Mouse (Mus musculus) heart, embryonic 16.5 days (tissue): ENCODE measurements around the gene Ppp1r1a. TPM values are rescaled to one million over a fixed set of nuclear protein-coding genes. Genes with fewer than 3 reads are reported as not detected.
A peak's percentile ranks its signal among the peaks of the same experiment; 100 is the strongest.

Source experiments
- ATAC-seq: fragments of 200-750 bp; cut with Nextera tagmentation; replicated peaks from 2 replicates; pipeline ENCODE4 v1.8.0; 2017; ENCODE audit warnings: moderate number of reproducible peaks; ENCODE audit not compliant: insufficient read depth, low FRiP score; ENCODE audit errors: extremely low read depth
- H3K27ac ChIP-seq: fragments of 300-500 bp; sonication (generic); 2 replicates; pipeline ENCODE4 v1.5.1; 2014; ENCODE audit warnings: mild to moderate bottlenecking, low read length, control low read depth, moderate library complexity
- H3K27me3 ChIP-seq: fragments of 300-500 bp; sonication (generic); 2 replicates; pipeline ENCODE4 v1.6.1; 2014; ENCODE audit warnings: low read length, mixed read lengths; ENCODE audit not compliant: control insufficient read depth, insufficient read depth
- H3K36me3 ChIP-seq: fragments of 300-500 bp; sonication (generic); 2 replicates; pipeline ENCODE4 v1.6.1; 2014; ENCODE audit not compliant: control insufficient read depth, insufficient read depth
- H3K4me1 ChIP-seq: fragments of 300-500 bp; sonication (generic); 2 replicates; pipeline ENCODE4 v1.6.1; 2014; ENCODE audit warnings: low read length, mixed read lengths; ENCODE audit not compliant: control insufficient read depth, insufficient read depth
- H3K4me2 ChIP-seq: fragments of 300-500 bp; sonication (generic); 2 replicates; pipeline ENCODE4 v1.6.1; 2014; ENCODE audit warnings: low read depth, mild to moderate bottlenecking, control low read depth, low read length
- H3K4me3 ChIP-seq: fragments of 300-500 bp; sonication (generic); 2 replicates; pipeline ENCODE4 v1.5.1; 2014; ENCODE audit warnings: mild to moderate bottlenecking, control low read depth, low read length
- H3K9ac ChIP-seq: fragments of 300-500 bp; sonication (generic); 2 replicates; pipeline ENCODE4 v1.6.1; 2014; ENCODE audit warnings: low read length, control low read depth
- H3K9me3 ChIP-seq: fragments of 300-500 bp; sonication (generic); replicated peaks from 2 replicates; pipeline ENCODE4 v1.6.1; 2016; ENCODE audit warnings: low read length; ENCODE audit not compliant: control insufficient read depth
- WGBS: fragments of 180-500 bp; shearing (Covaris S2); extraction: QIAGEN DNeasy Blood & Tissue Kit; methylation state at CpG from one replicate; pipeline ENCODE4 v1.1.7; 2014; 5-methylcytosine and 5-hydroxymethylcytosine counted together
- polyA plus RNA-seq: library from polyadenylated mRNA; unstranded; fragments of >200 nt; fragmentation: Nextera tagmentation; extraction: Ambion mirVana; gene quantifications from 2 replicates; pipeline ENCODE4 v1.2.1, GENCODE M21; 2015

The Ppp1r1a gene
- polyA plus RNA-seq, 1 experiment from 2014 or later: 52.7 TPM

DNA sequence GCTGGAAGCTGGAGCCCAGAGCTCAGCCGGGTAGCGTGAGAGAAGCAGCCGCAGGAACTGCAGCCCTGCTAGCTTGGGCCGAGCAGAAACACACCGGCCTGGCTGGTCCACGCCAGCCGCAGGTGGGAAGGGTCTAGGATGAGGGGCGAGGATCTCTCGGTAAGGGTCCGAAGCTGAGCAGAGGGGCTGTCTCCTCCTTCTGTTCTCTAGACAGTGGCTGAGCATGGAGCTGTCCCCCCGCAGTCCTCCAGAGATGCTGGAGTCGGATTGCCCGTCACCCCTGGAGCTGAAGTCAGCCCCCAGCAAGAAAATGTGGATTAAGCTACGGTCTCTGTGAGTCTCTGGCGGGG, 34.6 kb downstream of the Ppp1r1a start:
- WGBS: 3% methylated on average over 14 of the region's 15 CpGs

GRCm38 (mm10) chr15:103502435-103503250, 35.2 kb downstream of the Ppp1r1a start, which contains the start of gene Pde1b:
TSS of gene Pde1b (plus strand) at chr15:103503034.
- H3K27me3 ChIP-seq: peaks cover 16% of the 10 kb centered on the region
- H3K4me3 ChIP-seq: peak within 1 kb of the TSS; percentile 66
- no peak within 1 kb of the TSS; the same call in 1 of the 2 replicates for H3K27ac ChIP-seq
- no peaks in the 10 kb centered on the region for H3K9me3 ChIP-seq
- peak; percentile 94 for ATAC-seq
- no peaks in the 10 kb centered on the region for H3K36me3 ChIP-seq
- peak within 1 kb of the TSS; percentile 75 for H3K9ac ChIP-seq
- 2% methylated on average over 40 of the region's 63 CpGs for WGBS
- no peaks in the 10 kb centered on the region for H3K4me1 ChIP-seq
- H3K4me2 ChIP-seq: peak within 1 kb of the TSS; percentile 93

More for the DNA sequence above, 34.6 kb downstream of the Ppp1r1a start:
- no peaks in the 10 kb centered on the region for H3K36me3 ChIP-seq
- H3K4me1 ChIP-seq: no peaks in the 10 kb centered on the region
- peak overlapping the region; percentile 66 for H3K4me3 ChIP-seq
- H3K27ac ChIP-seq: no peak overlapping the region; the same call in 1 of the 2 replicates
- no peaks in the 10 kb centered on the region for H3K9me3 ChIP-seq
- ATAC-seq: peak; percentile 41; the same call in 1 of the 2 replicates
- peaks cover 16% of the 10 kb centered on the region for H3K27me3 ChIP-seq
- peak overlapping the region; percentile 75 for H3K9ac ChIP-seq
- peak overlapping the region; percentile 93 for H3K4me2 ChIP-seq

- WGBS: 47% methylated on average over 2 of the region's 2 CpGs
- peaks cover 16% of the 10 kb centered on the region for H3K27me3 ChIP-seq
Observed at GRCm38 (mm10) chr15:103501186-103501585, 36.6 kb downstream of the Ppp1r1a start.

GRCm38 (mm10) chr15:103500723-103501122, 37.1 kb downstream of the Ppp1r1a start:
- Histone ChIP-seq H3K27ac (no peak overlapping the region), H3K27me3 (peaks cover 16% of the 10 kb centered on the region), H3K36me3 (no peaks in the 10 kb centered on the region), H3K9me3 (no peaks in the 10 kb centered on the region), H3K4me3 (no peak overlapping the region), H3K4me1 (no peaks in the 10 kb centered on the region), H3K4me2 (no peak overlapping the region), H3K9ac (no peak overlapping the region)
- no peak for ATAC-seq
- 58% methylated on average over 1 of the region's 1 CpGs for WGBS

More at GRCm38 (mm10) chr15:103501186-103501585, 36.6 kb downstream of the Ppp1r1a start:
- ATAC-seq: no peak
- Histone ChIP-seq H3K4me2 (no peak overlapping the region), H3K36me3 (no peaks in the 10 kb centered on the region), H3K27ac (no peak overlapping the region), H3K4me3 (no peak overlapping the region), H3K9me3 (no peaks in the 10 kb centered on the region), H3K4me1 (no peaks in the 10 kb centered on the region), H3K9ac (no peak overlapping the region)

DNA sequence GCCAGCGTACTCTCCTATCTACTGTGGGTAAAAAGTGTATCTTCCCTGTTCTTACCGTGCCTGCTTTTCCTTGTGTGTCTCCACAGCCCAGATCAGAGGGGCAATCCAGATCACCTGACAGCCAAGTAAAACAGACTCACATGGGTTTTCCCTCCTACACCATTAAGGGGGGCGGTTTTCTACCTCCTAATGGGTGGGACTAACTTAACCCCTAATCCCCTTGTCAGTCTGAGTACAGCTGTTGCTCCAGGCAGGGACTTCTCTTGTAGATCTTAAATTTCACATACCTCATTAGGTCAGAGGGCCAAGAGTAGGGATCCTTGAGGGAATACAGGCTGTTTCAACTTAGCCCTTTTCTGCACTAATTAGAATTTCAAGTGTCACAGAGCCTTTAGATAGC, 39.6 kb downstream of the Ppp1r1a start:
- Histone ChIP-seq H3K36me3 (no peaks in the 10 kb centered on the region), H3K4me1 (no peaks in the 10 kb centered on the region), H3K4me3 (no peak overlapping the region), H3K9me3 (no peaks in the 10 kb centered on the region), H3K27ac (no peak overlapping the region), H3K4me2 (no peak overlapping the region), H3K9ac (no peak overlapping the region), H3K27me3 (no peaks in the 10 kb centered on the region; the same call in 1 of the 2 replicates)
- WGBS: 37% methylated on average over 3 of the region's 3 CpGs
- no peak for ATAC-seq

DNA sequence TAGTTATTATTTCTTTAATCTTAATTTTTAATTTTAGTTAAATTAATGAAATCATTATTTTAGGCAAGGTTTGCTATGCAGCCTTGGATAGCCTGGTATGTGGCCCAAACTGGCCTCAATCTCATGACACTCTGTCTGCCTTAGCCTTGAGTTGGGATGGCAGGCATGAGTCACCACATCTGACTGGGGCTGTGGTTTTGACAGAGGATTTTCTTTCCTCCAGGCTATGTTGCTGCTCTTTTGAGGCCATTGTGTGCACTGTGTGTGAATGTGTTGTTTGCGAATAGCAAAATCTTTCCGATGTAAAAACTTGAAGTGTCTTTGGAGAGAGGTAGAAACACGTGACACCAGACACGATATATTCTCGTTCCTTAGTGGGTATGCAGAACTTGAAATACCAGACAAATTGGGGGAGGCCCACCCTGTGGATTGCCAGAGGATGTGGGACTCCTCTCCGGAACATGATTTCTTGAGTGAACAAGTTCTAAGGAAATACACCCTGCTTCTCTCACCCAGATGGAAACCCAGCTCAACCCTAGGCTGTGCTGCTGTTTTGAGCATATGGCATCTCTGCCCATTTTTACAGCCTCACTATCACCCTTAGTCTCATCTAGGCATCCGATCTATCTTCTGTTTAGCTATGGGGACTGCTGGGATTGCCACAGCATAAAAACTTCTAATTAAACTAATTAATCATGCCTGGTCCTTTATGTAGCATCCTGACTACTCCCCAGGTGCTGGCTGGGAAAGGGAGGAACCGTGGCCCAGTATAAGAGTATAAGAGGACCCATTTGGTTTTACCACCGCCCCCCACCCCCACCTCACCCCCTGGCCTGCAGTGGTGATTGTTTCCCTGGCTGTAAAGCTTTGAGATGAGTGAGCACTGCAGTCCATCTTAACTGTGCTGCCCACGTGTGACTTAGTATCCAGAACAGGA, 41.3 kb downstream of the Ppp1r1a start:
- no peak overlapping the region for H3K9ac ChIP-seq
- H3K4me1 ChIP-seq: no peaks in the 10 kb centered on the region
- no peak overlapping the region for H3K4me3 ChIP-seq
- H3K27me3 ChIP-seq: no peaks in the 10 kb centered on the region
- no peaks in the 10 kb centered on the region for H3K36me3 ChIP-seq
- H3K27ac ChIP-seq: no peak overlapping the region
- no peak overlapping the region for H3K4me2 ChIP-seq
- ATAC-seq: no peak
- H3K9me3 ChIP-seq: no peaks in the 10 kb centered on the region
- WGBS: 67% methylated on average over 10 of the region's 10 CpGs

- WGBS: 37% methylated on average over 4 of the region's 4 CpGs
Observed at GRCm38 (mm10) chr15:103488336-103488735, 49.5 kb downstream of the Ppp1r1a start.

GRCm38 (mm10) chr15:103486658-103487057, 51.1 kb downstream of the Ppp1r1a start:
- Histone ChIP-seq H3K4me2 (no peak overlapping the region), H3K9me3 (no peaks in the 10 kb centered on the region), H3K4me3 (no peak overlapping the region), H3K27ac (no peak overlapping the region), H3K9ac (no peak overlapping the region), H3K27me3 (no peaks in the 10 kb centered on the region), H3K4me1 (no peaks in the 10 kb centered on the region), H3K36me3 (no peaks in the 10 kb centered on the region)
- 71% methylated on average over 1 of the region's 1 CpGs for WGBS
- no peak for ATAC-seq

More at GRCm38 (mm10) chr15:103488336-103488735, 49.5 kb downstream of the Ppp1r1a start:
- Histone ChIP-seq H3K4me3 (no peak overlapping the region), H3K4me2 (no peak overlapping the region), H3K36me3 (no peaks in the 10 kb centered on the region), H3K27me3 (no peaks in the 10 kb centered on the region), H3K9ac (no peak overlapping the region), H3K27ac (no peak overlapping the region), H3K9me3 (no peaks in the 10 kb centered on the region), H3K4me1 (no peaks in the 10 kb centered on the region)
- no peak for ATAC-seq
